Mouse (Mus musculus): ENCODE measurements around the gene Gfm2. TPM values are rescaled to one million over a fixed set of nuclear protein-coding genes. Genes with fewer than 3 reads are reported as not detected.

Gene Gfm2
- total RNA-seq, 1 experiment = 70.6 TPM

- Histone ChIP-seq H3K9ac (ENCODE audit: insufficient read depth, low read depth, low read length, poor library complexity, severe bottlenecking) (no peak overlapping the region), H3K36me3 (ENCODE audit: control insufficient read depth, insufficient read depth, low read length, poor library complexity, severe bottlenecking) (peaks cover 5% of the 10 kb centered on the region), H3K9me3 (ENCODE audit: control insufficient read depth, insufficient read depth, low read depth, low read length) (no peaks in the 10 kb centered on the region), H3K4me3 (ENCODE audit: insufficient read depth in 1 of 2, low read depth in 1 of 2, low read length in 2 of 2, poor library complexity in 1 of 2, severe bottlenecking in 1 of 2) (no peak overlapping the region), H3K4me1 (ENCODE audit: control insufficient read depth in 2 of 2, insufficient read depth in 2 of 2, low read length in 2 of 2, poor library complexity in 1 of 2) (peaks cover 2% of the 10 kb centered on the region in 2 experiments; a peak in 1 of 4 replicates), H3K27ac (ENCODE audit: insufficient read depth, low read depth, low read length, poor library complexity, severe bottlenecking) (no peak overlapping the region)
- in situ Hi-C loops (cut with MboI; ENCODE audit: low sequenced_read_pairs in 2 of 2, unreplicated experiment in 2 of 2) = no loop called here
- TF ChIP-seq ZC3H11A (IDR thresholded peaks at IDR 0.05; ENCODE audit: borderline replicate concordance, low read depth, low read length) (no peak), HCFC1 (IDR thresholded peaks at IDR 0.05; ENCODE audit: borderline replicate concordance, insufficient read depth, low read length) (no peak), CHD2 (IDR thresholded peaks at IDR 0.05; ENCODE audit: low read depth, low read length) (no peak), MAFK (IDR thresholded peaks at IDR 0.05; ENCODE audit: insufficient read depth, low read depth, low read length) (no peak)
- DNase-seq (ENCODE audit: low read depth, low spot score) = no peak
Observed at GRCm38 (mm10) chr13:97142321-97142720, 4.6 kb downstream of the Gfm2 start.

GRCm38 (mm10) chr13:97145834-97146233, 8.1 kb downstream of the Gfm2 start:
- peak; percentile 40 for DNase-seq (ENCODE audit: low read depth, low spot score)
- Histone ChIP-seq H3K36me3 (ENCODE audit: control insufficient read depth, insufficient read depth, low read length, poor library complexity, severe bottlenecking) (peaks cover 15% of the 10 kb centered on the region), H3K9ac (ENCODE audit: insufficient read depth, low read depth, low read length, poor library complexity, severe bottlenecking) (no peak overlapping the region), H3K4me1 (ENCODE audit: control insufficient read depth in 2 of 2, insufficient read depth in 2 of 2, low read length in 2 of 2, poor library complexity in 1 of 2) (0 out of 4 replicates have a peak, but pooled peaks cover 0 to 2% of the 10 kb centered on the region in 2 experiments), H3K9me3 (ENCODE audit: control insufficient read depth, insufficient read depth, low read depth, low read length) (no peaks in the 10 kb centered on the region), H3K4me3 (ENCODE audit: insufficient read depth in 1 of 2, low read depth in 1 of 2, low read length in 2 of 2, poor library complexity in 1 of 2, severe bottlenecking in 1 of 2) (no peak overlapping the region), H3K27ac (ENCODE audit: insufficient read depth, low read depth, low read length, poor library complexity, severe bottlenecking) (no peak overlapping the region)
- TF ChIP-seq MAFK (IDR thresholded peaks at IDR 0.05; ENCODE audit: insufficient read depth, low read depth, low read length) (no peak), ZC3H11A (IDR thresholded peaks at IDR 0.05; ENCODE audit: borderline replicate concordance, low read depth, low read length) (0 out of 2 replicates have a peak, but pooled peaks have one; percentile 19)
- in situ Hi-C loops (cut with MboI; ENCODE audit: low sequenced_read_pairs in 2 of 2, unreplicated experiment in 2 of 2) = no loop called here

- in situ Hi-C loops (cut with MboI; ENCODE audit: low sequenced_read_pairs in 2 of 2, unreplicated experiment in 2 of 2) = no loop called here
Observed at GRCm38 (mm10) chr13:97175520-97176264, 38.0 kb downstream of the Gfm2 start.

DNA sequence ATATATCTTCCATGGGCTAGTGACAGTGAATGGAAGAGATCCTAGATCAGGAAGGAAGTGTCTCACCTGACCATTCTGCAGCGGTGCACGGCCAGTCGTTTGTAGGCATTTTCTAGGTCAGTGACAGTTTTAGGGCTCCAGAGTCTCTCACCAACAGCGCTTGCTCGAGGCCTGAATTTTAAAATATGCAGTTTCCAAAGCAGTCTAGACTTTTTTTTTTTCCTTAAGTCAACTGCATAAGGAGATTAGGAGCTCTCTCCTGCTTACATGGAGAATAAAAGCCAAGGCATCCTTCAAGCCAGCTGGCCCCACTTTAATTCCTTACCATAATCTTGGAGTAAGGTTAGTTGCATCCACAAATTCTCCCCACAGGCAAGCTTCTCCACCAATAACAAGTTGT, 39.0 kb downstream of the Gfm2 start:
- H3K9ac ChIP-seq (ENCODE audit: insufficient read depth, low read depth, low read length, poor library complexity, severe bottlenecking) = no peak overlapping the region
- no peaks in the 10 kb centered on the region for H3K9me3 ChIP-seq (ENCODE audit: control insufficient read depth, insufficient read depth, low read depth, low read length)
- no peak overlapping the region for H3K27ac ChIP-seq (ENCODE audit: insufficient read depth, low read depth, low read length, poor library complexity, severe bottlenecking)
- TF ChIP-seq MAFK (IDR thresholded peaks at IDR 0.05; ENCODE audit: insufficient read depth, low read depth, low read length) = no peak
- no peak for TF ChIP-seq ZNF384 (IDR thresholded peaks at IDR 0.05; ENCODE audit: low read depth, low read length)
- no peak for TF ChIP-seq HCFC1 (IDR thresholded peaks at IDR 0.05; ENCODE audit: borderline replicate concordance, insufficient read depth, low read length)
- TF ChIP-seq ZC3H11A (IDR thresholded peaks at IDR 0.05; ENCODE audit: borderline replicate concordance, low read depth, low read length) = no peak
- TF ChIP-seq CHD2 (IDR thresholded peaks at IDR 0.05; ENCODE audit: low read depth, low read length) = no peak
- H3K4me3 ChIP-seq (ENCODE audit: insufficient read depth in 1 of 2, low read depth in 1 of 2, low read length in 2 of 2, poor library complexity in 1 of 2, severe bottlenecking in 1 of 2) = no peak overlapping the region
- peaks cover 54% of the 10 kb centered on the region for H3K36me3 ChIP-seq (ENCODE audit: control insufficient read depth, insufficient read depth, low read length, poor library complexity, severe bottlenecking)
- H3K4me1 ChIP-seq (ENCODE audit: control insufficient read depth in 2 of 2, insufficient read depth in 2 of 2, low read length in 2 of 2, poor library complexity in 1 of 2) = peaks cover 3 to 4% of the 10 kb centered on the region in 2 experiments; a peak in 1 of 4 replicates
- in situ Hi-C loops (cut with MboI; ENCODE audit: low sequenced_read_pairs in 2 of 2, unreplicated experiment in 2 of 2) = no loop called here
- no peak for DNase-seq (ENCODE audit: low read depth, low spot score)

More at GRCm38 (mm10) chr13:97175520-97176264, 38.0 kb downstream of the Gfm2 start:
- Histone ChIP-seq H3K4me3 (ENCODE audit: insufficient read depth in 1 of 2, low read depth in 1 of 2, low read length in 2 of 2, poor library complexity in 1 of 2, severe bottlenecking in 1 of 2) (no peak overlapping the region), H3K36me3 (ENCODE audit: control insufficient read depth, insufficient read depth, low read length, poor library complexity, severe bottlenecking) (peaks cover 52% of the 10 kb centered on the region), H3K9me3 (ENCODE audit: control insufficient read depth, insufficient read depth, low read depth, low read length) (no peaks in the 10 kb centered on the region), H3K9ac (ENCODE audit: insufficient read depth, low read depth, low read length, poor library complexity, severe bottlenecking) (no peak overlapping the region), H3K27ac (ENCODE audit: insufficient read depth, low read depth, low read length, poor library complexity, severe bottlenecking) (no peak overlapping the region), H3K4me1 (ENCODE audit: control insufficient read depth in 2 of 2, insufficient read depth in 2 of 2, low read length in 2 of 2, poor library complexity in 1 of 2) (peaks cover 3 to 4% of the 10 kb centered on the region in 2 experiments; a peak in 1 of 4 replicates)
- TF ChIP-seq MAFK (IDR thresholded peaks at IDR 0.05; ENCODE audit: insufficient read depth, low read depth, low read length) (no peak), CHD2 (IDR thresholded peaks at IDR 0.05; ENCODE audit: low read depth, low read length) (no peak), ZNF384 (IDR thresholded peaks at IDR 0.05; ENCODE audit: low read depth, low read length) (no peak), HCFC1 (IDR thresholded peaks at IDR 0.05; ENCODE audit: borderline replicate concordance, insufficient read depth, low read length) (no peak), ZC3H11A (IDR thresholded peaks at IDR 0.05; ENCODE audit: borderline replicate concordance, low read depth, low read length) (no peak)
- DNase-seq (ENCODE audit: low read depth, low spot score) = no peak
